Mouse (Mus musculus): ENCODE data around the gene Clec5a. TPM values are rescaled to one million over a fixed set of nuclear protein-coding genes. Genes with fewer than 3 reads are reported as not detected.
"Not testable (repeated sequence)": the region's sequence is repeated elsewhere in the genome, so short reads cannot be mapped to it uniquely, and the experiment has no call there.

Clec5a gene
- 1 to 10 TPM; 1.1 to 1.6 TPM for total RNA-seq (2021)

DNA sequence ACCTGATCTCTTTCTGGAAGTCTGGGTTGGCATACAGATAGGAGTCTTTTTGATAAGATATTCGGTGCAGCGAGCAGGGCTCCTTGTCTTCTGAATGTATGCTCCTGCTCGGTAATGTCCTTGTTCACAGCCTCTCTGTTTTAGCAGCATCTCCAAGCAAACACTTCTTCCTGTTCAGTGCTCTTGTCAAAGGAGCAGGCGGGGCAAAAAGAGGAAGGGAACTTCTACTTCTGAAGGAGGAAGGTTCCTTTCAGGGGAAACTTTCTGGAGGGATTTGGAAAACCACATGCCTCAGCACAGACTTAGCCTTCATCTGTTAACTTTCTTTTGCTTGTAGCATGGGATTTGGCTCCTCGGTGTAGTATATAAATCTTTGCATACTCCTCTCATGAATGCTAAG lies at the start of gene Clec5a:
Clec5a (minus strand) TSS at position 177 of the 400 bp plus-strand sequence.
- intact Hi-C loops (cut with DNase I): no loop called here
- DNase-seq (ENCODE audit: low spot score): no peak

DNA sequence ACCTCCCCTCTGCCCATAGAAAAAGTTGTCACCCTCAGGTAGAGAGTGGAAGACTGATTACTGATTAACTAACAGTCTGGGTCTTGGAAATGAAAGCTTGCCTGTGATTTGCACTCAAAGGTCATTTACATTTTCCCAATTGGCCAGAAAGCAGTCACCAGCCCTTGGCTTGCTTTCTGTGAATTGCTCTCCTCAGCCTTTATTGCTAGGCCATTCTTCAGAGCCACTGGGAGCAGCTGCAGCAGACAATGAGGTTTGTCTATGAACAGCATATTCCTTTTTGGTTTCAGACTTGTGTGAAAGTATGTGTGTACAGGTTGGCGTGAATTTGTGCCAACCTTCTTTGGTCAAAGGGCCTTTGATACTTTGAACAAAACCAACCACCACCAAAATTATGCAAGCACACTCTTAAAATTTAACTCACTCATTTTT lies 49.0 kb upstream of the Clec5a start:
- DNase-seq (ENCODE audit: low spot score): no peak
- intact Hi-C loops (cut with DNase I): no loop called here

DNA sequence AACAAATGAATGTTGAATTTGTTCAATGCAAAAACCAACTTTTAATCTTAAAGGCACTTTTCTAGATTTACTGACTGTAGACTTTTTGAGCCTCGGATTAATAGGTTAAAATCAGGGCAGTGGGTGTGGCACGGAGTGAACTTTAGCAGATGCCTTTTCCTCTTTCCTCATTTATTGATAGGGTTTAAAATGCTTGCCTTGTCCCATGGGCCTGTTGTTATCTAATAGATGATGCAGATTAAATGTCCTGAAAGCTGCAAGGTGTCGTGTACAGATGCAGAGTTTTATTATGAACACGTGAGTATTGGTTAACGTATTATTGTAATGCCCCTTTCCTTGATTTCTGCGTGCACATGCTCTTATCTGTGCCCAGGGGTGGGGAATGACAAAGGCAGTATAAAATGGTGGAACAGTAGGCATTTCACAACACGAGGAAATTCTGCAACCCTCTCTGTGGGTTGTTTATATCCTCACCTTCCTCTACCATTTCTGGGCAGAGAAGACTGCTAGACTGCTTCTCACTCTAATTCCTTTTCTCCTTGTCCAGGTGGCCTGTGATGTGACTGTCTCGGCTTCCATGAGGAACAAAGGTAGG lies 42.9 kb upstream of the Clec5a start, which contains the start of gene Mgam:
Mgam (plus strand) TSS at position 426 of the 595 bp plus-strand sequence.
- DNase-seq (ENCODE audit: low spot score): no peak
- intact Hi-C loops (cut with DNase I): no loop called here

DNA sequence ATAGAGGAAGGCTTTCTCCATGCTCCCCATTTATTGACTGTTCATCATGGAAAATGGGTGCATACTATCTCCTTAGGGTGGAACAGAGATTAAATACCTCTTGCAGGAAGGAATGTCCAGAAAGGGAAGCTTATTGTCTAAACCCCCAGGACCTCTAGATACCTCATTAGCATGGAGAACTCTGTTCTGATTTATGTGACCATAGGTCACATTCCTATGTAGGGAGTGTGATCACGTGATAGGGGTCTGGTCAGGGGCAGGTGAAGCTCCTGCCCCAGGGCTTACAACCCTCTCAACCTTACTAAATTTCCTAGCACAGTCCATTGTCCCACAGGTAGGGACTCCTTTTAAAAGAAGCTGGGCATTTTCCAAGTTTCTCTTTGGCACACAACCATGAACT lies 40.5 kb upstream of the Clec5a start:
- no peak for DNase-seq (ENCODE audit: low spot score)
- intact Hi-C loops (cut with DNase I): no loop called here

GRCm38 (mm10) chr6:40617965-40618364 lies 32.3 kb upstream of the Clec5a start:
- intact Hi-C loops (cut with DNase I): loop anchor here (1.0 kb wide), 1 partner anchor 71 kb away; no protein-coding TSS in a partner anchor
- DNase-seq (ENCODE audit: low spot score): no peak

DNA sequence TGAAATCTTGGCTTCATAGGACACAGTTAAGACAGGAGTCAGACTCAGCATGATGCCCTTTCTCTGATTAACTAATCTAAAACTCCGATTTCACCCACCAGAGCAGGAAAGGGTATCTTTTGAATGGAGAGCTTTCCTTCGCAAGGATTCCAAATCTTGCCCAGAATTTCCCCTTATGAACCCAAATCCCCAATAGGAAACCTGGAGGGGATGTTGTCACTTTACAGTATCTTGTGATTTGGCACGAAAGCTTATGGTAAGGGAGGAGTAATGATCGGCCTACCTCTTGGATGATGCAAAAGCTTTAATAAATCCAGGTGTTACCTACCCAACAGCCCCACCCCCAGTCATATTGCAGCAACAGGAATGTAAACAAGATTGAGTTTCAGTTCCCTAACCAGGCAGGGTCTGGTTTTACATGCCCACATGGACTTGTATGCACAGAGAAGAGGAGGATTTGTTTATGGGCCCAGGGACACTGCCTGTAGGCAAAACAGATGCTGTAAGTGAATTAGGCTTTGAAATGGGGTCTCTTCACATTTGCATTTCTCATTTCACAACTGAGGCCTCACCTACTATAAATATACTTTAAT lies 27.7 kb upstream of the Clec5a start, which contains the start of gene Tas2r138:
Tas2r138 (minus strand) TSS at position 51 of the 593 bp plus-strand sequence.
- no peak for DNase-seq (ENCODE audit: low spot score)
- intact Hi-C loops (cut with DNase I): no loop called here

GRCm38 (mm10) chr6:40610244-40610643 lies 24.6 kb upstream of the Clec5a start:
- DNase-seq (ENCODE audit: low spot score): no peak
- intact Hi-C loops (cut with DNase I): no loop called here

DNA sequence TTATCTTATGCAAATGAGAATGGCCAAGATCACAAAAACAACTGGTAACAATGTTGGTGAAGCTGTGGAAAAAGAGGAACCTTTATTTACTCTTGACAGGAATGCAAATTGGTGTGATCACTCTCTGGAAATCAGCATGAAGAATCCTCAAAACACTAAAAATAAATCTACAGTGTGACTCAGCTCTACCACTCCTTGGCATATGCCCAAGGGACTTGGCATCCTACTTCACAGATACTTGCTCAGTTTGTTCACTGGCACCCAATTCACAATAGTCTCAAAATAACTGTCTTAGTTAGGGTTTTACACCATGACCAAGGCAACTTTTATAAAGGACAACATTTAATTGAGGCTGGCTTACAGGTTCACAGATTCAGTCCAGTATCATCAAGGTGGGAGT lies 21.8 kb upstream of the Clec5a start:
- intact Hi-C loops (cut with DNase I): no loop called here
- DNase-seq (ENCODE audit: low spot score): no peak

- intact Hi-C loops (cut with DNase I); DNase-seq (ENCODE audit: low spot score): not testable (repeated sequence)
These were observed 12.9 kb upstream of the Clec5a start for GRCm38 (mm10) chr6:40598546-40598945.

DNA sequence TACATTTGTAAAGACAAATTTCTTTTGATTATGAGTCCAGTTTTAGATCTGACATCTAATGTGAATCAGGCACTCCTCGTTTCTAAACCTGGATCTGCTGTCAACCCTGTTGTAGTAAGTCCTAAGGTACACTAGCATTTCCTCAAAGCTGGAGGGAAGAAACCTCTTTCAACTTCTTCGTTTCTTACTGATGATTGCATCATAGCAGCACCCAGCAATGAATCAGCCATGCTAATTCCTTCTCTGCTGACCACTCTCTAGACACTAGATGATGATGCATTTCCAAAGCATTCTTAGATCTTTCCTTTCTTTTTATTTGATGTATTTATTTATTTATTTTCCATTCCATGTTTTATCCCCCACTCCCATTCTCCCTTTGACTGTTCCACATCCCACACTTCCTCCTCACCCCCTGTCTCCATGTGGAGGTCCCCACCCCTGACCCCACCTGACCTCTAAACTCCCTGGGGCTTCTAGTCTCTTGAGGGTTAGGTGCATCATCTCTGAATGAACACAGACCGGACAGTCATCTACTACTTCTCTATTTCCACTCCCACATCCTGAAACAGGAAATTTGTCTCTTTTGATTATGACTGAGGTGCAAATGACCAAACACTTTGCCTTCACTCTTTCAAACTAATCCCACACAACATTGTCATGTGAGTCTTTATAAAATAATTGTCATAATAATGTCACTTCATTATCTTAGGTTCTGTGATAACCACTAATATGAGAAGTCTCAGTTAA lies 9.4 kb upstream of the Clec5a start:
- intact Hi-C loops (cut with DNase I): no loop called here
- no peak for DNase-seq (ENCODE audit: low spot score)

GRCm38 (mm10) chr6:40588346-40588745 lies 2.7 kb upstream of the Clec5a start:
- intact Hi-C loops (cut with DNase I): no loop called here

DNA sequence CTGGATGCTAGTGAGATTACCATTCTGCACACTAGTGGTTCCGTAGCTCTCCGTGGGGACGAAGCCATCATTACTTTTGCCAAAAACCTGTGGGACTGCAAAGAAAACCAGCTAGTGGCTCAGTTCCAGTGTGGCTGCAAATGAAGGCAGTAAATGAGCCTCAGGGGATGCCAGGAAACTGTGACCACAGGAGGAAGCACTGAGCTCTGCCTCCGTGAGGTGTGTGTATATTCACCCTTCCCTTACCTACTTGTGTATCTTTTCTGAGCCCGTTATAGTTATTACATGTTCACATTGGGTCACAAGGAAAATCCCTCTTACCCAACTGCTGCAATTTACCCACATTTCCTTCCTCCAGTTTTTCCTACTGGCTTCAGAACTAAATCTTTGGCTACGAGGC lies 1.3 kb downstream of the Clec5a start:
- intact Hi-C loops (cut with DNase I): no loop called here
- DNase-seq (ENCODE audit: low spot score): no peak

More at GRCm38 (mm10) chr6:40588346-40588745, 2.7 kb upstream of the Clec5a start:
- DNase-seq (ENCODE audit: low spot score): no peak

- DNase-seq (ENCODE audit: low spot score): no peak
- intact Hi-C loops (cut with DNase I): no loop called here
These were observed 9.3 kb downstream of the Clec5a start for GRCm38 (mm10) chr6:40576305-40576704.

DNA sequence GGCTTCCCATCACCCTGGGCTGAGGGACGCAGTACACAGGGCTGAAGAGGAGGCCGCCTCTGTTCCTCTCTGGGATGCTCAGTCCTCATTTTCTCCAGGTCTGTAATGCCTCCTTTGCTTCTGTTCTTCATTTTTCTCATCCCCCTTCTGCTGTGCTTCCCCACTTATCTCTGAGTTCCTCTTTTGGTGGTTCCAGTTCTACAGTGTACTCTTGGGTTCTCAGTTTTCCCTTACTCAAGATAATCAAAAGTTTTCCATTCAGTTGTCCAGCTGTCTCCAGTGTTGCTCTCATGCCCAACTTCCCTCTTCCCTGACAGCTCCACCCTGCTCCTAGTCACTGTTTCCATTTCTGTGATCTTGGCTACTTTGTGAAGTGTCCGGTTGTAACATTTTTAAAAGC lies 12.0 kb downstream of the Clec5a start:
- DNase-seq (ENCODE audit: low spot score): no peak
- intact Hi-C loops (cut with DNase I): no loop called here

DNA sequence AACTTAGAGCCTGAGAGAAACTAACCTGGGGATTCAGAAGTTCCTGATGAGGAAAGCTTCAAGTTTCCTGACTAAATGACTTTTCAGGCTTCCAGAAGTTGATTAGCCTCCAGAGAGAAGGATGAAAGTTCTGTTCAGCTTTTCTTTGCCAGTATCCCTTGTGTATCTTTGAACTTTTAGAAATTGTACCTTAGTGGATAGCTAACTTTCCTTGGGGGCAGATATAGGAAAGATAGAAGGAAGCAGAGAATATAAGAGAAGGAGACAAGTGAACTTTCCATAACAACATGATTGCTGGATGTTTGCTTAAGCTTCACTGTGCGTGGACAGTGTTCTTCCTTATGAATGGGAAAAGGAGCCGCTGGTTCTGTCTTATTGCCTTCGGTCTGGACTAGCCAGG lies 16.4 kb downstream of the Clec5a start, which contains the start of gene Olfr460:
Olfr460 (plus strand) TSS at position 301 of the 400 bp plus-strand sequence.
- DNase-seq (ENCODE audit: low spot score): no peak
- intact Hi-C loops (cut with DNase I): no loop called here

GRCm38 (mm10) chr6:40554950-40555349 lies 30.7 kb downstream of the Clec5a start, which contains the start of gene Olfr461:
Olfr461 (minus strand) TSS chr6:40555050.
- no peak for DNase-seq (ENCODE audit: low spot score)
- intact Hi-C loops (cut with DNase I): no loop called here

DNA sequence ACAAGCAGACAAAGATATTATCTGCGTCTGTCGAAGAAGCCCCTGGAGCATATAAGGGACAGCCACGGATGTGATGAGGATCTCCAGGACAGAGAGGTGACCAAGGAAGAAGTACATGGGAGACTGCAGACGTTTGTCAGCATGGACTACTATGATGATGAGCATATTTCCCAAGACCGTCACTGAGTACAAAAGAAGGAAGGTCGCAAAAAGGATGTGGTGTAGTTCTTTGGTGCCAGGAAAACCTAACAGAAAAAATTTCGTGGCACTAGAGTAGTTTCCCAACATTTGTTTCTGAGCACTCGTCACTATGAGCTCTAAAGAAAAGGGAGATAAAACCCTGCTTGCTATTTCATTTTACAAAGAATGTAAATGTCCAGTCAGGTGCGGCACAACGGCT lies 40.9 kb downstream of the Clec5a start:
- DNase-seq (ENCODE audit: low spot score): no peak
- intact Hi-C loops (cut with DNase I): no loop called here

Data from heart, postnatal 25 days (tissue).